Mouse (Mus musculus): ENCODE measurements around the gene Sall4. TPM values are rescaled to one million over a fixed set of nuclear protein-coding genes. Genes with fewer than 3 reads are reported as not detected.

Sall4 gene
- polyA plus RNA-seq, 1 experiment from 2014 or later: 0.08 TPM

DNA sequence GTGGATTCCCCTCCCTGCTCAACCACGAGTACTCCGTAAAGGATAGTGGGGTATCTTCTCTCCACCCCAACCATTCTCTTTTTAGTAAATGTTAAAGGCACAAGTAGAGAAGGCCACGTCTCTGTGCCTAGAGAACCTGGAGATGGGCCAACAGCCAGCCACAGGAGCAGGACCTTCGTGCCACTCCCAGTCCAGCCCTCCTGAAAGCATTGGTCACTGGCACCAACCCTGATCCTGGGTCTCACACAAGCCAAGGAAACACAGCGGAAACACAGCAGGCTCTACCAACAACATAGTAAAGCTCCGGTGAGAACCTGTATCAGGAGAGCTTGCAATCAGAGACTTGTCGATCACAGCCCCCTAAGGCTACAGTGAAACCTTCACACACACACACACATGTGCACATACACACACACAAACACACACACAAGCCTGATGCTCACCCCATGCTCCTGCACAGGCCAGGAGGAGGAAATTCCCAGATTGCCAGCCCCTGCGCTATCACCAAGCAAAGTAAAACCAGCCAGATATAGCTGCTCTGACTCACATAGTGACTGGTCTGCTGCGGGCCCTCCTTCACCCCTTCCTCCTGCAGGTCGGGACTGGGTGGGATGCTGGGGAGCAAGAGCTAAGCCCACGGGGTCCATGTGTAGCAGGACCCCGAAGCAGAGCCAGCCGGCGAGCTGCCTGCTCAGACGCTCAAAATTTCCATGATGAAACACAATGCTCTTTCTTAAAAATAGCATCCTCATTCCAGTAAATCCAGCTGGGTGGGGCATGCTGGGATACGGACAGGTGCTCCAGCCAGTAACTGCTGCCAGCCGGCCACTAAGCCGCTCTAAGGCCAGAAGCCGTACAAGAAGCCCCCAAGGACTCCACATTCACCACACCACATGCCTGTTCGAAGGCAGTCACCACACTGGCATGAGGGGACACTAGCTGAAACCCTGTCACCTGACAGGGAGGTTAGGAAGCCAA lies 55.3 kb downstream of the Sall4 start:
- TF ChIP-seq CTCF (IDR thresholded peaks at IDR 0.05; ENCODE audit: low read depth): no peak
- peaks cover 6% of the 10 kb centered on the region for H3K36me3 ChIP-seq (ENCODE audit: control insufficient read depth, insufficient read depth)
- no peak for ATAC-seq
- H3K27ac ChIP-seq (ENCODE audit: low read depth, low read length): no peak overlapping the region
- WGBS: 84% methylated on average over 20 of the region's 20 CpGs
- no peaks in the 10 kb centered on the region for H3K27me3 ChIP-seq (replicated peaks; ENCODE audit: control insufficient read depth, insufficient read depth, low read length)
- no peaks in the 10 kb centered on the region for H3K9me3 ChIP-seq (ENCODE audit: control insufficient read depth)
- H3K4me1 ChIP-seq (replicated peaks; ENCODE audit: control insufficient read depth, insufficient read depth, low read length): no peaks in the 10 kb centered on the region
- no peak overlapping the region for H3K9ac ChIP-seq (ENCODE audit: low read depth, low read length)
- no peak overlapping the region for H3K4me3 ChIP-seq (ENCODE audit: low read depth, low read length)
- H3K4me2 ChIP-seq (replicated peaks; ENCODE audit: low read depth): no peak overlapping the region

DNA sequence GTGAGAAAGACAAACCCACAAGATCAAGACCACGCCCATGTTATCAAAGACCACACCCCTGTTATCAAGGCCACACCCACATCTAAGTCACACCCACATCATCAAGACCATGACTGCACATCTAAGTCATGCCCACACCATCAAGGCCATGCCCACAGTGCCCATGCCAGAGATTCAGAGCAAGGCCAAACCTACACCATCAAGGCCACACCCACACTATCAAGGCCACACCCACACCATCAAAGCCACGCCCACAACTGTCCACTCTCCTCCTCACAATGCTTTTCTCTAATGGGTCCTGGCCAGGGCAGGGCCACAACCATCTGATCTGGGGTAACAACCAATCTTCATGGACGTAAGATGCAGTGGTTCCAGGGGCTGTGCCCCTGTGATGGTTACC lies 56.8 kb downstream of the Sall4 start:
- H3K9me3 ChIP-seq (ENCODE audit: control insufficient read depth): no peaks in the 10 kb centered on the region
- H3K4me3 ChIP-seq (ENCODE audit: low read depth, low read length): no peak overlapping the region
- H3K9ac ChIP-seq (ENCODE audit: low read depth, low read length): no peak overlapping the region
- H3K27ac ChIP-seq (ENCODE audit: low read depth, low read length): no peak overlapping the region
- H3K36me3 ChIP-seq (ENCODE audit: control insufficient read depth, insufficient read depth): peaks cover 9% of the 10 kb centered on the region
- H3K4me1 ChIP-seq (replicated peaks; ENCODE audit: control insufficient read depth, insufficient read depth, low read length): no peaks in the 10 kb centered on the region
- 71% methylated on average over 3 of the region's 3 CpGs for WGBS
- H3K27me3 ChIP-seq (replicated peaks; ENCODE audit: control insufficient read depth, insufficient read depth, low read length): no peaks in the 10 kb centered on the region
- H3K4me2 ChIP-seq (replicated peaks; ENCODE audit: low read depth): no peak overlapping the region
- no peak for ATAC-seq
- no peak for TF ChIP-seq CTCF (IDR thresholded peaks at IDR 0.05; ENCODE audit: low read depth)

DNA sequence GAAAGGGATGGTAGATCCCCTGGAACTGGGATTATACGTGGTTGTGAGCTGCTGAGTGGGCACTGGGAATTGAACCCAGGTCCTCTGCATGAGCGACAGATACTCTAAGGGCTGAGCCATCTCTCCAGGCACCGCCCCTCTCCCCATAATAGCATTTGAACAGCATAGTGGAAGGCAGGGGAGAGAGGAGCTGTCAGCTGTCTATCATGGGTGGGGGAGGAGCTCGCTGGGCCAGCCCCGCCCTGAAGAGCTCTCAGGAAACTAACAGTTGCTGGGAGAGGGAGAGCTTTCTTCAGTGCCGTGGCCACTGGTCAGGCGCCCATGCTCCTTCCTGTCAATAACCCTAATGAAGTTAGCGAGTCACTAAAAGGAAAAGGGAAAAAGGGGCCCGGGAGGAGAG lies 60.0 kb downstream of the Sall4 start:
- no peak overlapping the region for H3K4me2 ChIP-seq (replicated peaks; ENCODE audit: low read depth)
- no peaks in the 10 kb centered on the region for H3K27me3 ChIP-seq (replicated peaks; ENCODE audit: control insufficient read depth, insufficient read depth, low read length)
- 58% methylated on average over 9 of the region's 9 CpGs for WGBS
- H3K9me3 ChIP-seq (ENCODE audit: control insufficient read depth): no peaks in the 10 kb centered on the region
- H3K36me3 ChIP-seq (ENCODE audit: control insufficient read depth, insufficient read depth): peaks cover 28% of the 10 kb centered on the region
- no peak overlapping the region for H3K4me3 ChIP-seq (ENCODE audit: low read depth, low read length)
- H3K9ac ChIP-seq (ENCODE audit: low read depth, low read length): no peak overlapping the region
- ATAC-seq: no peak
- H3K4me1 ChIP-seq (replicated peaks; ENCODE audit: control insufficient read depth, insufficient read depth, low read length): no peaks in the 10 kb centered on the region
- H3K27ac ChIP-seq (ENCODE audit: low read depth, low read length): no peak overlapping the region
- TF ChIP-seq CTCF (IDR thresholded peaks at IDR 0.05; ENCODE audit: low read depth): no peak

DNA sequence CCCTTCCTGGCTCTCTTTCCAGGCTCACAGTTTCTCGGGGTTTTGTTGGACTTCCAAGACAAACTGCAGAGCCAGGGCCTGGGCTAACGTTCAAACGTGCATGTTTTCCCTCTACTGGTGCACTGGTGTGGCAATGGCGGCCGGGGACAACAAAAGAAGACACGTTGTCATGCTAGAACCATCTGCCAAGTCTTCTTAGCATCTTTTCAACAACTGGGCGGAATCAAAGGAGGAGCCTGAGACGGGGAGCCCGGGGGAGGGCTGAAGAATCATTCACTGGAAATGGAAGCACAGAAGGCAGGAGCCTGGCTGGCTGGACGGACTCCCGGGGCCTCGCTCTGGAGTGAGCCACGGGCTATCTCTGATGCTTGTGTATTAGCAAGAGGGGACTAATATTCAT lies 65.5 kb downstream of the Sall4 start:
- Histone ChIP-seq H3K27me3 (replicated peaks; ENCODE audit: control insufficient read depth, insufficient read depth, low read length) (no peaks in the 10 kb centered on the region), H3K4me2 (replicated peaks; ENCODE audit: low read depth) (no peak overlapping the region), H3K27ac (ENCODE audit: low read depth, low read length) (no peak overlapping the region), H3K9ac (ENCODE audit: low read depth, low read length) (no peak overlapping the region), H3K9me3 (ENCODE audit: control insufficient read depth) (no peaks in the 10 kb centered on the region), H3K36me3 (ENCODE audit: control insufficient read depth, insufficient read depth) (peaks cover 38% of the 10 kb centered on the region; the same call in 1 of the 2 replicates), H3K4me3 (ENCODE audit: low read depth, low read length) (no peak overlapping the region), H3K4me1 (replicated peaks; ENCODE audit: control insufficient read depth, insufficient read depth, low read length) (no peaks in the 10 kb centered on the region)
- no peak for ATAC-seq
- no peak for TF ChIP-seq CTCF (IDR thresholded peaks at IDR 0.05; ENCODE audit: low read depth)
- 66% methylated on average over 13 of the region's 13 CpGs for WGBS

Other genes starting within 250 kb of the Sall4 start
- gene Nfatc2, start 166.3 kb downstream of the Sall4 start, polyA plus RNA-seq (2015; fragmentation: Nextera tagmentation; extraction: Ambion mirVana): 1.5 and 1.9 TPM in 2 replicates
- gene Atp9a, start 25.5 kb downstream of the Sall4 start, polyA plus RNA-seq (2015; fragmentation: Nextera tagmentation; extraction: Ambion mirVana): 34.0 and 36.7 TPM in 2 replicates
- gene Zfp64, start 187.6 kb upstream of the Sall4 start, polyA plus RNA-seq (2015; fragmentation: Nextera tagmentation; extraction: Ambion mirVana): 10.7 and 12.9 TPM in 2 replicates

Measured in intestine, postnatal 0 days (tissue).